Mouse (Mus musculus): ENCODE data around the gene Slc35g3. TPM values are rescaled to one million over a fixed set of nuclear protein-coding genes. Genes with fewer than 3 reads are reported as not detected.
A peak's percentile ranks its signal among the peaks of the same experiment; 100 is the strongest.

Slc35g3 gene
- polyA plus RNA-seq, 1 experiment from 2014 or later = 1.0 TPM

DNA sequence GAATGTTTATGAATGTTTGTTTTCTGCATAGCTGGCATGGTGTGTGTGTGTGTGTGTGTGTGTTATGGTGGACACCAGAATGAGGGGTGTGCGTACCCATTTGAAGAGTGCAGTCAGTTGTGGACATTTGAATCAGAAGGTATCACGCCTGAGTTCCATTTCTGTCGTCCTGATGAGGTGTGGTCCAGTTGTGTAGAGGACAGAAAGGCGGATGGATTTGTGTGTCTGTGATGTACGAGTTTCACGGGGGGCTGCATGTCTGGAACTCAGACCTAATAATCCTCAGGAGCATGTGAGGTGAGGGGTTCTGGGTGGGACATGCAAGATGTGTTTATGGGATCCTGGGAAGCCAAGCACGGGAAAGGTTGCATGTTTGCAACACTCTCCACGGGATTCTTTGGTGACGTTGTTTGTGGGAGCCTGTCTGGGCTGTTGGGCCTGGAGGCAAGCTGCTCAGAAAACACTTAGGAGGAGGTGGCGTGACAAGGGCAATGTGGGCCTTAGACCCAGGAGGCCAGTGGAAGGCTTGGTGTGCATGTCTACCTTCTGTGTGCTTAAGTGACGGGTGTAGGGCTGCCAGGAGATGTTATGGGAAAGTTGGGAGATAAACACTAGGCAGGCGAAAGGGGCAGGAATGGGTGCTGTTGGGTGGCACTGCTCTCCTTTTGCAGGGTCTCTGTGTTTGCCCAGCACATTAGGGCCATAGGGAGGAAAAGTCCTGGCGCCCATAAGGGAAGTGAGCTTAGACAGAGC is 5.3 kb upstream of the Slc35g3 start:
- Histone ChIP-seq H3K27me3 (replicated peaks; ENCODE audit: insufficient read depth, low read length) (no peaks in the 10 kb centered on the region), H3K9ac (replicated peaks; ENCODE audit: low read depth) (peak overlapping the region; percentile 99), H3K4me1 (ENCODE audit: insufficient read depth, low read depth, low read length) (peaks cover 13% of the 10 kb centered on the region; the same call in 1 of the 2 replicates), H3K4me3 (ENCODE audit: low read depth, low read length) (peak overlapping the region; percentile 97), H3K36me3 (ENCODE audit: insufficient read depth, low read length) (no peaks in the 10 kb centered on the region), H3K9me3 (ENCODE audit: low read length) (no peaks in the 10 kb centered on the region), H3K4me2 (replicated peaks; ENCODE audit: low read depth, low read length) (peak overlapping the region; percentile 57), H3K27ac (ENCODE audit: low read length) (peak overlapping the region; percentile 99)
- 42% methylated on average over 13 of the region's 13 CpGs for WGBS
- DNase-seq (ENCODE audit: low spot score) (peak; percentile 44), ATAC-seq (0 out of 2 replicates have a peak, but pooled peaks have one; percentile 12)
- TF ChIP-seq EP300 (IDR thresholded peaks at IDR 0.05) (no peak; the same call in 1 of the 2 replicates), CTCF (IDR thresholded peaks at IDR 0.05) (no peak)

GRCm38 (mm10) chr11:69766126-69766609 is 4.4 kb upstream of the Slc35g3 start:
- Histone ChIP-seq H3K4me3 (ENCODE audit: low read depth, low read length) (peak overlapping the region; percentile 97), H3K27ac (ENCODE audit: low read length) (peak overlapping the region; percentile 99), H3K4me1 (ENCODE audit: insufficient read depth, low read depth, low read length) (peaks cover 13% of the 10 kb centered on the region; the same call in 1 of the 2 replicates), H3K9ac (replicated peaks; ENCODE audit: low read depth) (peak overlapping the region; percentile 99), H3K4me2 (replicated peaks; ENCODE audit: low read depth, low read length) (peak overlapping the region; percentile 57), H3K27me3 (replicated peaks; ENCODE audit: insufficient read depth, low read length) (no peaks in the 10 kb centered on the region), H3K36me3 (ENCODE audit: insufficient read depth, low read length) (no peaks in the 10 kb centered on the region), H3K9me3 (ENCODE audit: low read length) (no peaks in the 10 kb centered on the region)
- WGBS = 1% methylated on average over 21 of the region's 37 CpGs
- ATAC-seq = peak; percentile 87
- DNase-seq (ENCODE audit: low spot score) = peak; percentile 87
- no peak for TF ChIP-seq EP300 (IDR thresholded peaks at IDR 0.05)
- TF ChIP-seq CTCF (IDR thresholded peaks at IDR 0.05) = peak; percentile 20; the same call in 1 of the 2 replicates

- H3K36me3 ChIP-seq (ENCODE audit: insufficient read depth, low read length) = no peaks in the 10 kb centered on the region
- no peaks in the 10 kb centered on the region for H3K27me3 ChIP-seq (replicated peaks; ENCODE audit: insufficient read depth, low read length)
- H3K9me3 ChIP-seq (ENCODE audit: low read length) = no peaks in the 10 kb centered on the region
- peak within 1 kb of the TSS; percentile 97 for H3K4me3 ChIP-seq (ENCODE audit: low read depth, low read length)
- peak within 1 kb of the TSS; percentile 99 for H3K9ac ChIP-seq (replicated peaks; ENCODE audit: low read depth)
- H3K4me2 ChIP-seq (replicated peaks; ENCODE audit: low read depth, low read length) = peak within 1 kb of the TSS; percentile 57
- DNase-seq (ENCODE audit: low spot score) (peak; percentile 56), ATAC-seq (peak; percentile 75)
- H3K27ac ChIP-seq (ENCODE audit: low read length) = peak within 1 kb of the TSS; percentile 99
- no peak for TF ChIP-seq EP300 (IDR thresholded peaks at IDR 0.05)
- no peak for TF ChIP-seq CTCF (IDR thresholded peaks at IDR 0.05)
- WGBS = 26% methylated on average over 23 of the region's 55 CpGs
- H3K4me1 ChIP-seq (ENCODE audit: insufficient read depth, low read depth, low read length) = peaks cover 13% of the 10 kb centered on the region; the same call in 1 of the 2 replicates
Measured at GRCm38 (mm10) chr11:69765221-69766125, 3.7 kb upstream of the Slc35g3 start, which contains the start of gene Zbtb4. Zbtb4 (plus strand) TSS chr11:69765912.

- TF ChIP-seq CTCF (IDR thresholded peaks at IDR 0.05) (peak; percentile 55), EP300 (IDR thresholded peaks at IDR 0.05) (no peak)
- no peak overlapping the region for H3K27ac ChIP-seq (ENCODE audit: low read length)
- no peaks in the 10 kb centered on the region for H3K9me3 ChIP-seq (ENCODE audit: low read length)
- ATAC-seq (no peak), DNase-seq (ENCODE audit: low spot score) (no peak)
- H3K4me3 ChIP-seq (ENCODE audit: low read depth, low read length) = no peak overlapping the region
- H3K36me3 ChIP-seq (ENCODE audit: insufficient read depth, low read length) = no peaks in the 10 kb centered on the region
- H3K27me3 ChIP-seq (replicated peaks; ENCODE audit: insufficient read depth, low read length) = no peaks in the 10 kb centered on the region
- peaks cover 16% of the 10 kb centered on the region; the same call in 1 of the 2 replicates for H3K4me1 ChIP-seq (ENCODE audit: insufficient read depth, low read depth, low read length)
- H3K9ac ChIP-seq (replicated peaks; ENCODE audit: low read depth) = no peak overlapping the region
- no peak overlapping the region for H3K4me2 ChIP-seq (replicated peaks; ENCODE audit: low read depth, low read length)
- 73% methylated on average over 7 of the region's 7 CpGs for WGBS
Measured at GRCm38 (mm10) chr11:69763551-69763950, 1.8 kb upstream of the Slc35g3 start.

GRCm38 (mm10) chr11:69760901-69761200 is 917 bp downstream of the Slc35g3 start:
- no peak for ATAC-seq

More at GRCm38 (mm10) chr11:69760901-69761200, 917 bp downstream of the Slc35g3 start:
- H3K27me3 ChIP-seq (replicated peaks; ENCODE audit: insufficient read depth, low read length) = no peaks in the 10 kb centered on the region
- no peak overlapping the region for H3K9ac ChIP-seq (replicated peaks; ENCODE audit: low read depth)
- TF ChIP-seq CTCF (IDR thresholded peaks at IDR 0.05) = no peak
- no peak overlapping the region for H3K27ac ChIP-seq (ENCODE audit: low read length)
- no peak overlapping the region for H3K4me3 ChIP-seq (ENCODE audit: low read depth, low read length)
- no peaks in the 10 kb centered on the region for H3K36me3 ChIP-seq (ENCODE audit: insufficient read depth, low read length)
- H3K4me1 ChIP-seq (ENCODE audit: insufficient read depth, low read depth, low read length) = peaks cover 11% of the 10 kb centered on the region
- H3K9me3 ChIP-seq (ENCODE audit: low read length) = no peaks in the 10 kb centered on the region
- DNase-seq (ENCODE audit: low spot score) = no peak
- WGBS = 95% methylated on average over 7 of the region's 7 CpGs
- H3K4me2 ChIP-seq (replicated peaks; ENCODE audit: low read depth, low read length) = no peak overlapping the region

All from lung, postnatal 0 days (tissue).